ENCODE assay signal across 9 mouse cellular contexts in genomic region chr5:131277227-131277626, GRCm38 (mm10). TPM values are rescaled to one million over a fixed set of nuclear protein-coding genes. Genes with fewer than 3 reads are reported as not detected.
A peak's percentile ranks its signal among the peaks of the same experiment; 100 is the strongest.
DNase-seq lines count a peak whose midpoint lies in the region; ATAC-seq and TF ChIP-seq lines count a peak whose summit lies in the region.
"Had no signal": no experiment of that assay in that cellular context is flagged by ENCODE, and none has a peak within 500 bp of the region (broad histone marks: within the 10 kb centered on the region; RNA-seq: fewer than 3 reads in every experiment).

No protein-coding gene starts in this region.

- H3K27me3 ChIP-seq in heart, embryonic 10.5 days (ENCODE audit: insufficient read depth, poor library complexity, severe bottlenecking), result no peaks in the 10 kb centered on the region
- no peaks in the 10 kb centered on the region for H3K27me3 ChIP-seq in heart, embryonic 11.5 days (ENCODE audit: control insufficient read depth, insufficient read depth, low read length)
- H3K27me3 ChIP-seq in stomach, postnatal 0 days (ENCODE audit: control insufficient read depth, insufficient read depth, low read length), result no peaks in the 10 kb centered on the region

- WGBS in heart, embryonic 10.5 days, result 88% methylated on average over 7 of the region's 7 CpGs
- 89% methylated on average over 7 of the region's 7 CpGs for WGBS in heart, embryonic 11.5 days (ENCODE audit: insufficient replicate concordance)
- 37% methylated on average over 7 of the region's 7 CpGs for WGBS in stomach, postnatal 0 days

- no peaks in the 10 kb centered on the region for H3K9me3 ChIP-seq in heart, embryonic 10.5 days
- no peaks in the 10 kb centered on the region for H3K9me3 ChIP-seq in heart, embryonic 11.5 days (replicated peaks; ENCODE audit: control insufficient read depth, low read length)
- no peaks in the 10 kb centered on the region for H3K9me3 ChIP-seq in stomach, postnatal 0 days (ENCODE audit: control insufficient read depth, low read length)

- TF ChIP-seq CTCF in brain, embryonic 14.5 days (IDR thresholded peaks at IDR 0.05; ENCODE audit: borderline replicate concordance, extremely low read depth, insufficient read depth, insufficient read length), result no peak
- no peak for TF ChIP-seq CTCF in stomach, postnatal 0 days (IDR thresholded peaks at IDR 0.05; ENCODE audit: low read depth)

- no peaks in the 10 kb centered on the region for H3K36me3 ChIP-seq in heart, embryonic 10.5 days
- H3K36me3 ChIP-seq in heart, embryonic 11.5 days (ENCODE audit: control insufficient read depth, insufficient read depth, low read length), result no peaks in the 10 kb centered on the region
- no peaks in the 10 kb centered on the region for H3K36me3 ChIP-seq in stomach, postnatal 0 days (ENCODE audit: control insufficient read depth, insufficient read depth, low read length)

- TF ChIP-seq POLR2A in brain, embryonic 14.5 days (IDR thresholded peaks at IDR 0.05; ENCODE audit: borderline replicate concordance, extremely low read depth, insufficient read depth, insufficient read length, poor library complexity, severe bottlenecking), result no peak

- H3K4me2 ChIP-seq in heart, embryonic 11.5 days, result no peak overlapping the region
- H3K4me2 ChIP-seq in stomach, postnatal 0 days (replicated peaks; ENCODE audit: low read depth), result no peak overlapping the region

- H3K9ac ChIP-seq in heart, embryonic 11.5 days (ENCODE audit: low read depth, low read length), result no peak overlapping the region
- H3K9ac ChIP-seq in stomach, postnatal 0 days (ENCODE audit: low read length), result no peak overlapping the region

- DNase-seq in heart, embryonic 10.5 days (ENCODE audit: low spot score), result peak; percentile 10
- DNase-seq in Muller cell, postnatal 12 days (ENCODE audit: inconsistent ontology term), result peak; percentile 92
- peak; percentile 84 for DNase-seq in brain, embryonic 14.5 days (ENCODE audit: low read depth)
- peak; percentile 11 for DNase-seq in left cerebral cortex, postnatal 4 days
- no peak for DNase-seq in stomach, postnatal 0 days (ENCODE audit: low spot score)
- DNase-seq in spleen, postnatal 4 days (ENCODE audit: low spot score in 2 of 2), result no peak
- DNase-seq in kidney, postnatal 36 days, result no peak

- intact Hi-C loops in left cerebral cortex, postnatal 4 days (cut with DNase I), result no loop called here

- no peak overlapping the region for H3K27ac ChIP-seq in heart, embryonic 10.5 days
- H3K27ac ChIP-seq in heart, embryonic 11.5 days (ENCODE audit: low read depth, low read length), result no peak overlapping the region
- no peak overlapping the region for H3K27ac ChIP-seq in stomach, postnatal 0 days (replicated peaks)
- H3K27ac ChIP-seq: kidney, postnatal 0 days had no signal

- no peaks in the 10 kb centered on the region for H3K4me1 ChIP-seq in heart, embryonic 10.5 days
- H3K4me1 ChIP-seq in heart, embryonic 11.5 days (ENCODE audit: control insufficient read depth, insufficient read depth, low read length), result no peaks in the 10 kb centered on the region
- H3K4me1 ChIP-seq in stomach, postnatal 0 days (replicated peaks; ENCODE audit: control insufficient read depth, insufficient read depth), result no peaks in the 10 kb centered on the region

- no peak for ATAC-seq in heart, embryonic 11.5 days (replicated peaks; ENCODE audit: insufficient number of reproducible peaks, low FRiP score, low TSS enrichment)
- no peak for ATAC-seq in stomach, postnatal 0 days (ENCODE audit: low FRiP score, low TSS enrichment)

- TF ChIP-seq EP300 in stomach, postnatal 0 days (optimal IDR thresholded peaks at IDR 0.05), result no peak

- no peak overlapping the region for H3K4me3 ChIP-seq in heart, embryonic 10.5 days
- no peak overlapping the region for H3K4me3 ChIP-seq in heart, embryonic 11.5 days (ENCODE audit: low read depth, low read length)
- H3K4me3 ChIP-seq in stomach, postnatal 0 days (ENCODE audit: low read depth, low read length), result no peak overlapping the region

RNA-seq across cellular contexts. Expression of gene Galnt17, which starts 31.1 kb away (rescaled TPM):
- 0.89 and 0.95 TPM in 2 replicates for polyA plus RNA-seq in heart, embryonic 10.5 days (2016; fragmentation: Nextera tagmentation; extraction: Ambion mirVana)
- 0.66 and 0.96 TPM in 2 replicates for polyA plus RNA-seq in heart, embryonic 11.5 days (2014; fragmentation: Nextera tagmentation; extraction: Ambion mirVana)
- 11.7 and 15.3 TPM in 2 replicates for polyA plus RNA-seq in brain, embryonic 14.5 days (2012; rRNA removed)
- 10 to 100 TPM; 26.8 to 28.9 TPM for total RNA-seq in left cerebral cortex, postnatal 4 days (2021)
- 0.65 and 0.81 TPM in 2 replicates for polyA plus RNA-seq in stomach, postnatal 0 days (2015; fragmentation: Nextera tagmentation; extraction: Ambion mirVana)

Comparison
In these comparisons a context has a peak if more than half of its experiments do, and no peak if none do; other contexts are left out.
1. DNase-seq: peak in heart, embryonic 10.5 days (single experiment), Muller cell, postnatal 12 days (single experiment), brain, embryonic 14.5 days (single experiment) and left cerebral cortex, postnatal 4 days (single experiment); none in stomach, postnatal 0 days (single experiment), spleen, postnatal 4 days (0 of 2) and kidney, postnatal 36 days (0 of 2).